Mouse (Mus musculus) small intestine, adult 2 months (tissue): Measurements from ENCODE around the gene Cib4.

Experiments
- CTCF ChIP-seq: fragments of 200-500 bp; IDR thresholded peaks from 2 replicates; pipeline ENCODE4 v1.5.1; 2012; ENCODE audit warnings: low read depth, mild to moderate bottlenecking, control low read depth, inconsistent platforms, low read length, moderate library complexity, mixed read lengths; ENCODE audit not compliant: insufficient replicate concordance, insufficient read length; ENCODE audit errors: extremely low read depth
- POLR2A ChIP-seq: fragments of 200-500 bp; IDR thresholded peaks from 2 replicates; pipeline ENCODE4 v1.6.1; 2012; ENCODE audit warnings: low read depth, mild to moderate bottlenecking, control low read depth, inconsistent platforms, low read length, moderate library complexity

GRCm38 (mm10) chr5:30556284-30556683 is 10.6 kb upstream of the Cib4 start:
- TF ChIP-seq CTCF (no peak), POLR2A (no peak)
